Mouse (Mus musculus) thymus, adult 2 months (tissue): ENCODE data around the gene Scn3b.

ENCODE experiments used
- CTCF ChIP-seq: fragments of 200-500 bp; IDR thresholded peaks from 2 replicates; pipeline ENCODE4 v1.5.1; 2012; ENCODE audit warnings: mild to moderate bottlenecking, control low read depth, low read length, moderate library complexity, borderline replicate concordance; ENCODE audit not compliant: control insufficient read depth, poor library complexity, insufficient read depth; ENCODE audit errors: extremely low read depth
- POLR2A ChIP-seq: fragments of 200-500 bp; IDR thresholded peaks from 2 replicates; pipeline ENCODE4 v1.6.1; 2012; ENCODE audit warnings: mild to moderate bottlenecking, low read length, control low read depth, moderate library complexity; ENCODE audit not compliant: control insufficient read depth, poor library complexity, insufficient read depth; ENCODE audit errors: extremely low read depth

DNA sequence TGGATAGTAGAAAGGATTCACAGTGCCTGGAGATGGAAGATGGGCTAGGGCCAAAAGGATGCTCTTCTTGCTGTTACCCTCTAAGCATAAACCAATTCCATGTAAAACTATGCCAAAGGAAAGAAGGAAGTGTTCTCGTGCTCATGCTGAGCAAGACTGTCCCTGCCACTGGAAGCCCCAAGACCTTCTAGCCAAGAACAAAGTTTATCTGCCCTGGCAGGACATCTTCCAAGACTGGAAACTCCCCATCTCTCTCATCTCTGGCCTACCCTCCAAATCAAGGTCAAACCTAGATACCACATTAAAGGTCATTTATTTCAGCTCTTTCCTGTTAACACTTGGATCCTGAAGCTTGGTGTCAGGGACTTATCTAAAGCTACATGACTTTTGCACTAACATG is 25.8 kb downstream of the Scn3b start:
- no peak for TF ChIP-seq POLR2A
- no peak for TF ChIP-seq CTCF
